Mouse (Mus musculus): ENCODE results near the gene Naa80. TPM values are rescaled to one million over a fixed set of nuclear protein-coding genes. Genes with fewer than 3 reads are reported as not detected.

Gene Naa80
- polyA plus RNA-seq, 1 experiment = 10.1 TPM

- peaks cover 18% of the 10 kb centered on the region for H3K27me3 ChIP-seq (ENCODE audit: control insufficient read depth)
- H3K4me3 ChIP-seq (replicated peaks) = no peak overlapping the region
- no peaks in the 10 kb centered on the region for H3K9me3 ChIP-seq (ENCODE audit: control insufficient read depth, low read length)
- peaks cover 52% of the 10 kb centered on the region for H3K4me1 ChIP-seq (ENCODE audit: control insufficient read depth)
- TF ChIP-seq TAL1 (IDR thresholded peaks at IDR 0.05; ENCODE audit: low read length) = no peak
- no peak for TF ChIP-seq GATA1 (IDR thresholded peaks at IDR 0.05; ENCODE audit: low read length)
- H3K36me3 ChIP-seq (ENCODE audit: control insufficient read depth) = no peaks in the 10 kb centered on the region
These were observed 28.3 kb downstream of the Naa80 start for GRCm38 (mm10) chr9:107607036-107607435.

- peaks cover 49% of the 10 kb centered on the region for H3K4me1 ChIP-seq (ENCODE audit: control insufficient read depth)
- H3K36me3 ChIP-seq (ENCODE audit: control insufficient read depth) = no peaks in the 10 kb centered on the region
- no peak overlapping the region for H3K4me3 ChIP-seq (replicated peaks)
- no peaks in the 10 kb centered on the region for H3K9me3 ChIP-seq (ENCODE audit: control insufficient read depth, low read length)
- H3K27me3 ChIP-seq (ENCODE audit: control insufficient read depth) = peaks cover 18% of the 10 kb centered on the region
- TF ChIP-seq TAL1 (IDR thresholded peaks at IDR 0.05; ENCODE audit: low read length) = no peak
- no peak for TF ChIP-seq GATA1 (IDR thresholded peaks at IDR 0.05; ENCODE audit: low read length)
These were observed 29.1 kb downstream of the Naa80 start for GRCm38 (mm10) chr9:107607653-107608245.

- TF ChIP-seq GATA1 (IDR thresholded peaks at IDR 0.05; ENCODE audit: low read length) (no peak), TAL1 (IDR thresholded peaks at IDR 0.05; ENCODE audit: low read length) (no peak)
- Histone ChIP-seq H3K27me3 (ENCODE audit: control insufficient read depth) (peaks cover 14% of the 10 kb centered on the region), H3K36me3 (ENCODE audit: control insufficient read depth) (peaks cover 2% of the 10 kb centered on the region), H3K4me1 (ENCODE audit: control insufficient read depth) (peaks cover 55% of the 10 kb centered on the region), H3K9me3 (ENCODE audit: control insufficient read depth, low read length) (no peaks in the 10 kb centered on the region), H3K4me3 (replicated peaks) (no peak within 1 kb of the TSS)
These were observed 30.2 kb downstream of the Naa80 start, which contains the start of gene Sema3b for GRCm38 (mm10) chr9:107608741-107609432. Gene Sema3b, minus strand, starts transcription at chr9:107609229.

GRCm38 (mm10) chr9:107609433-107609830, 30.7 kb downstream of the Naa80 start:
- peaks cover 8% of the 10 kb centered on the region for H3K27me3 ChIP-seq (ENCODE audit: control insufficient read depth)
- no peak overlapping the region for H3K4me3 ChIP-seq (replicated peaks)
- peaks cover 55% of the 10 kb centered on the region for H3K4me1 ChIP-seq (ENCODE audit: control insufficient read depth)
- TF ChIP-seq GATA1 (IDR thresholded peaks at IDR 0.05; ENCODE audit: low read length) (no peak), TAL1 (IDR thresholded peaks at IDR 0.05; ENCODE audit: low read length) (no peak)
- H3K9me3 ChIP-seq (ENCODE audit: control insufficient read depth, low read length) = no peaks in the 10 kb centered on the region
- H3K36me3 ChIP-seq (ENCODE audit: control insufficient read depth) = peaks cover 8% of the 10 kb centered on the region

GRCm38 (mm10) chr9:107611456-107612190, 32.9 kb downstream of the Naa80 start:
- peaks cover 2% of the 10 kb centered on the region for H3K27me3 ChIP-seq (ENCODE audit: control insufficient read depth)
- no peaks in the 10 kb centered on the region for H3K9me3 ChIP-seq (ENCODE audit: control insufficient read depth, low read length)
- H3K4me1 ChIP-seq (ENCODE audit: control insufficient read depth) = peaks cover 44% of the 10 kb centered on the region
- peaks cover 30% of the 10 kb centered on the region for H3K36me3 ChIP-seq (ENCODE audit: control insufficient read depth)
- TF ChIP-seq TAL1 (IDR thresholded peaks at IDR 0.05; ENCODE audit: low read length) = no peak
- TF ChIP-seq GATA1 (IDR thresholded peaks at IDR 0.05; ENCODE audit: low read length) = no peak
- H3K4me3 ChIP-seq (replicated peaks) = peak overlapping the region; percentile 65

GRCm38 (mm10) chr9:107612191-107612944, 33.7 kb downstream of the Naa80 start:
- Histone ChIP-seq H3K9me3 (ENCODE audit: control insufficient read depth, low read length) (no peaks in the 10 kb centered on the region), H3K4me1 (ENCODE audit: control insufficient read depth) (peaks cover 37% of the 10 kb centered on the region), H3K36me3 (ENCODE audit: control insufficient read depth) (peaks cover 35% of the 10 kb centered on the region), H3K27me3 (ENCODE audit: control insufficient read depth) (no peaks in the 10 kb centered on the region), H3K4me3 (replicated peaks) (peak overlapping the region; percentile 65)
- no peak for TF ChIP-seq TAL1 (IDR thresholded peaks at IDR 0.05; ENCODE audit: low read length)
- TF ChIP-seq GATA1 (IDR thresholded peaks at IDR 0.05; ENCODE audit: low read length) = no peak

GRCm38 (mm10) chr9:107612945-107613569, 34.4 kb downstream of the Naa80 start:
- Histone ChIP-seq H3K9me3 (ENCODE audit: control insufficient read depth, low read length) (no peaks in the 10 kb centered on the region), H3K27me3 (ENCODE audit: control insufficient read depth) (no peaks in the 10 kb centered on the region), H3K4me1 (ENCODE audit: control insufficient read depth) (peaks cover 31% of the 10 kb centered on the region), H3K4me3 (replicated peaks) (peak overlapping the region; percentile 65), H3K36me3 (ENCODE audit: control insufficient read depth) (peaks cover 40% of the 10 kb centered on the region)
- no peak for TF ChIP-seq TAL1 (IDR thresholded peaks at IDR 0.05; ENCODE audit: low read length)
- TF ChIP-seq GATA1 (IDR thresholded peaks at IDR 0.05; ENCODE audit: low read length) = no peak

GRCm38 (mm10) chr9:107615035-107615434, 36.3 kb downstream of the Naa80 start:
- Histone ChIP-seq H3K9me3 (ENCODE audit: control insufficient read depth, low read length) (no peaks in the 10 kb centered on the region), H3K36me3 (ENCODE audit: control insufficient read depth) (peaks cover 60% of the 10 kb centered on the region), H3K4me1 (ENCODE audit: control insufficient read depth) (peaks cover 36% of the 10 kb centered on the region), H3K4me3 (replicated peaks) (no peak overlapping the region), H3K27me3 (ENCODE audit: control insufficient read depth) (no peaks in the 10 kb centered on the region)
- TF ChIP-seq GATA1 (IDR thresholded peaks at IDR 0.05; ENCODE audit: low read length) (no peak), TAL1 (IDR thresholded peaks at IDR 0.05; ENCODE audit: low read length) (no peak)

Data from erythroblast, embryonic 14.5 days (primary cell).